Mouse (Mus musculus) spleen, adult 12 weeks (tissue): Measurements from ENCODE around the gene Tex2.

ENCODE experiments used
- DNase-seq: peaks from one replicate; pipeline ENCODE4 v3.0.0; 2022; ENCODE audit warnings: low spot score

Gene Tex2

DNA sequence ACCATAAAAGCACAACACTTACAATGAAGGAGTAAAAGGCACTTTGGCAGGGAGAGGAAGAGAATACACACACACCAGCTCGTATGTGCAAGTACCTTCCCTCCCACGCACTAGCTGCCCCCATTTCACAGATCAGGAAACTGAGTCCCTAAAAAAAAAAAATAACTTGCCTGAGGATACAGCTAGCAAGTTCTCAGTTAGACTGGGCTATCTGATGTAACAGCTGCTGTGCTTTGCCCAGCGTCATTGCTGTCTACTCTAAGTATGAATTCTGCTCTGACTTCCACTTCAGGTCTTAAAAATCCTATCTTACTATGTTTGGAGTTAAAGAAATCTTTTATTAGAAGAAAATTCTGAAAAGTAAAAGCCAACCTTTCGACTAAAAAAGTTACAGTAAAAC, 127.6 kb downstream of the Tex2 start:
- no peak for DNase-seq

DNA sequence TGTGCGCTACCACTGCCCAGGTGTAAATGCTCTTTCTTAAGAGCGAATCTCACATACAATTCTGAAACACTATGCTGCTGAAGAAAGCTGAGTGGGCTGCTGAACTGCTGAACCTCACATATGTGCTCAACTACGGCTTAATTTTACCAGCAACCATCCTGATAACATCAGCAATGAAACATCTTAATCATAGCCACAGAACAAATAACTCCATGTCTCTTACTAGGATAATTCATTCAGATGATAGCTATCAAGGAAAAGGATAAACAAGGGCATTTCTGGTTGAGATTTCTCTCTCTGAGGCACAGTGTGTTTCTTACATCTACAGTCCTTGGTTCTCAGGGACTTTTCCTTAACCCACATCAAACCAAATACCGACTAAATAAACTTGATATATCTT, 128.3 kb downstream of the Tex2 start:
- no peak for DNase-seq

DNA sequence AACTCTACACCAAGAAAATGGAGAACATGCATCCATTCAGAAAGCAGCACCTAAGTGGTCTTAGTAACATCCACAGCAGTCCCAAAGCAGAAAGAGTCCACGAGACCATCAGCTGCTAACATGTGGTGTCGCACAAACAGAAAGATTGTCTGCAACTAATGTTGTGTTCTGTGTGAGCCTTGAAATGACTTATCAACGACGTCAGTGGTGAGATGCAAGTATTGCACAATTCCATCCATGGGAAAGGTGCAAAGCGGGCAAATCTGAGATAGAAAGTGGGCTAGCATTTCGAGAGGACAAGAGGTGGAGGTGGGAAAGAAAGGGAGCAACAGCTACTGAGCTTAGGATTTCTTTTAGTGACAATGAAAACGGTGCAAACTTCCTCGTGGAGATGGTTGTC, 130.4 kb downstream of the Tex2 start:
- no peak for DNase-seq

GRCm38 (mm10) chr11:106481651-106482050, 131.6 kb downstream of the Tex2 start:
- no peak for DNase-seq

DNA sequence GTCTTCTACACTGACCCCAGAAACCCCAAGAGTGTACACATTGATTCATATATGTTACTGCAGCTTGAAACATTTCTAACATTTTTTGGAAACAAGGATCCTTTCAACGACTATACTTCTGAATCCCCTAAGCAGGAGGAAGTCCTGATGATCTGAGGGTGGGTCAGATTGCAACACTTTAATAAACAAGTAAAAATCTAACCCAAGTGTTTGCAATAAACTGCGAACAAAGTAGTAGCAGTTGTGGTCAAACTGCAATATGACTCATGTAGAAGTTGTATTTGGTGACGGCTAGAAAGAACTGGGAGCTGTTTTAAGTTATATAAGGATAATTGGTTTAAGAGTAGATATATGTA, 132.7 kb downstream of the Tex2 start:
- no peak for DNase-seq

DNA sequence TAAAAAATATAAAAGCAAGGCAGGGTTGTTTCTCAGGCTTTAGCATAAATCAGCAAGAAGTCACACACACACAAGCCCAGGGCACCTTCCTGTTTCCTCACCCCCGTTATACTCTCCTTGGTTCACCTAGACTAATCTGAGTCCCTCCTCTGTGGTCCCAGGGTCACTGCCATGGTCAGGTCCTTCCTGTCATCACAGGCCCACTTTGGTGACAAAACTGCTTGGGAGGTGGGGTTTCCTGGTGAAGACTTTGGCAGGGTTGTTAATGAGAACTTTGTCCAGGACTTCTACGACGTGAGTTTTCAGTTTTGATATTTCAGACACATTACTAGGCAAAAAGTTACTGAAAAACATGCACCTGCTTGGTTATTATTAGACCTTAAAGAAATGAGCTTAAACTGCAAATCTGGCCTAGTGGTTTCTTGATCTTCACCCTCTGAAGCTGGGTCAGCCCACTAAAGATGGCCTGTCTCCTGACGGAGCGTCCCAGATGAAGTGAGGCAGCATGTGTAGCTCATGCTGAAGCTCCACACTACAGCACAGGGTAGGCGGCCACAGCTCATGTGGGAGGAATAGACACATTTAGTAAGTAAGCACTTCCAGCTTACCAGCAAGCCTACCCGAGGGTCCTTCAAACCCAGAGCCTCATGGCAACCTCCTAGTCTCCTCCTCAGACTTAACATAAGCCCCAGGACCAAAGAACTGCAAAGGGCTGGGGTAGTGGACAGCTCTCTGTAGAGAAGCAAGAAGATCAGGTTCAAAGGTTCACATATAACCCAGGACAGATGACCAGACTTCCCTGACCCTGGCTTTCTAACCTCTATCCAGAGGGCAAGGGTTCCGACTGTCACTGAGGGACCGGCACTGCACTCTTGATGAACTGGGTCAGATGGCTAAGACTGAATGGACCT, 133.3 kb downstream of the Tex2 start:
- no peak for DNase-seq

DNA sequence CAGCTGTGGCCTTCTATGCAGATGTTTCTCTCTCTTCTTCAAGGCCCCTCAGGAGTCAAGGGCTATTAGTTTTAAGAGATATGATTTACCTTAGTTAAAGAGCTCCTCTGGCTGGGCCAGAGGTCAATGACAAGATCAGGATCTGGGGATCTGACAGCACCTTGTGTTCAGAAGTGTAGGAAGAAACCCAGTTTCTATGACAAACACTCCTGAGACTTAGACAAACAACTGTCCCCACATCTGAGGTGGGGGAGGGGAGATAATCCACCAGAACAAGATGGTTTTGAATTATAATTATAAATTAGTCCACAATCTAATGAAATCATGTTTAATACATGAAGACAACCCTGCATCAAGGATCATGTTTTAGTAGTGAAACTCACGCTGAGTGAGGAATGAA, 134.5 kb downstream of the Tex2 start:
- no peak for DNase-seq

DNA sequence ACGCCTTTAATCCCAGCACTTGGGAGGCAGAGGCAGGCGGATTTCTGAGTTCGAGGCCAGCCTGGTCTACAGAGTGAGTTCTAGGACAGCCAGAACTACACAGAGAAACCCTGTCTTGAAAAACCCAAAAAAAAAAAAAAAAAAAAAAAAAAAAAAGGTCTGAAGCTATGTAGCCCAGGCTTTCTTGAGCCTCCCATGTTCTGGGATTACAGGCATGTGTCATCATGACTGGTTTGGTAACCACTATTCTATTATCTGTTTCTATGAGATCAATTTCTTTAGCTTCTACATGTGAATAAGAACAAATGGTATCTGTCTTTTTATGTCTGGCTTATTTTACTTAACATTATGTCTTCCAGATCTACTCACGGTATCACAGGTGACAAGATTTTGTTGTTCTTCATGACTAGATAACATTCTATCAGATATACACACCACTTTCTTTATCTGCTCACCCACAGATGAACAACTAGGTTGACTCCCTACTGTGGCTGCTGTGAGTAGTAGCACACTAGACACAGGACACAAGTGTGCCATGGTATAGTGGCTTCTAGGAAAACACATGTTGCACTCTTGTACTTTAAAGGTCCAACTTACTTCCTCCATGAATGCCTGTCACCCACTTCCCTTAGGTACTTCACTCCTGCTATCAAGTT, 135.6 kb downstream of the Tex2 start:
- no peak for DNase-seq

DNA sequence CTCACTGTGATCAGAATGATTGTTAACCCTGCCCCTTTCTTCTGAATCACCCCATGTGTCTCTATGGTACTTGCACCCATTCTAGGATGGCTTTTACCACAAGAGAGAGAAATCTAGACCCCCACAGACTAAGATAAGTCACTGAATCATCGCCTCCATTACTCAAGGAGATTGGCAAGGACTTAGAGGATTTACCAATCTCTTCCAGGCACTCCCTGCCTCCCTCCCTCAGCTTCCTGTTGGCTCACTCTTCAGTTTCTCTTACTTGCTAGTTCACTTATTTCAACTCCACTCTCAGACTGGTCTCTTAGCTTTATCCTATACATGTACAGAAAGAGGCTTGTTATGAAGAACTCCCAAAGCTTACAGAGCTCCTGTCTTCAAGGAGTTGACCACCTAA, 137.9 kb downstream of the Tex2 start:
- DNase-seq, result no peak

GRCm38 (mm10) chr11:106471629-106472028, 141.6 kb downstream of the Tex2 start:
- no peak for DNase-seq

- no peak for DNase-seq
Measured at GRCm38 (mm10) chr11:106468509-106468908, 144.7 kb downstream of the Tex2 start.

DNA sequence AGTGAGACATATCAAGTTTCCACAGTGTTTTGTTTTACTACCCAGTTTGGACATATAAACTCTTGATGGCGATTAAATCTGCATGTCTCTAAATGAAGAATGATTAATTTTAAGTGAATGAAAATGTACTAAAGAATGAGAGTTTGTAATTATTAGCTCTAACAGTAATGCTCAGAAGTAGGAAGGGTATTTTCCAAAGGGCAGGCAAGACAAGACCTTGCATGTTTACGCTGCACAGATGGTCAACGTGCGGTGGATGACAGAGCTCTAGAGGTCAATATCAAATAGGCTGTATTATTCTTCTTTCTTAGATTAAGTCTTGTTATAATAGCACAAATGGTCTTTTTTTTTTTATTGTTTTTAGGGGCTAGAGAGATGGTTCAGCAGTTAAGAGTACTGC, 147.3 kb downstream of the Tex2 start:
- DNase-seq, result no peak

- no peak for DNase-seq
Measured at GRCm38 (mm10) chr11:106465545-106465903, 147.7 kb downstream of the Tex2 start.

- DNase-seq, result no peak
Measured at GRCm38 (mm10) chr11:106464681-106465544, 148.3 kb downstream of the Tex2 start.

- no peak for DNase-seq
Measured at GRCm38 (mm10) chr11:106463845-106464244, 149.4 kb downstream of the Tex2 start.

- DNase-seq, result no peak
Measured at GRCm38 (mm10) chr11:106462309-106462708, 150.9 kb downstream of the Tex2 start.

DNA sequence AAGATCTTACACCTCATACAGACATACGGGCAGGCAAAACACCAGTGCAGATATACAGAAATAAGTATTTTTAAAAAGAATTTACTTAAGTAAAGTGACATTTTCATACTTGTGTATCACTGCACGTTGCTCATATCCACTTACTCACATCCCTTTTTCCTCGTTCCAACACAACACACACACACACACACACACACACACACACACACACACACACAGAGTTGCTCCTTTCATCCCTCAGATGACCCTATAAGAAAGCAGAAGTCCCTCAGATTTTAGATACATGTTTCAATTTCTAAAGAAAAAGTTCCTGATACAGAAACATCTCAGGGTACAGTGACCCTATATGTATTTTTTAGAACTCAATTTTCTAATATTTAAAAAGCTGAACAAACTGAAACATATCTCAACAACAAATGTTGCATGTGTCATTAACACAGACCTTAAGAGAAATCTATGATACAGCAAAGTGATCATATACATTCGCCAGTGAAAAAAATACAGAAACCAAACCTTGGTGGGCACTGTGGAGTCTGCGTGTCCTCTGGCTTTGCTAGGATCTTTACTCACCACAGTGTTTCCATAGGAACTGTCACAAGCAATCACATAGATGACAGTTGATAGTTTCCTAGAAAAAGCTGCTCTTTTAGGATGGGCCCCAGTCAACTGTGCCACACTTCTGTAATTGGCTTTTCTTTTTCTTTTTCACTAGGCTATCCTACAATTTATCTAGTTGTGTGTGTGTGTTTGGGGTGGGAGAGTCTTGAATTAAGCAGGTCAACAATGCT, 151.9 kb downstream of the Tex2 start:
- no peak for DNase-seq

DNA sequence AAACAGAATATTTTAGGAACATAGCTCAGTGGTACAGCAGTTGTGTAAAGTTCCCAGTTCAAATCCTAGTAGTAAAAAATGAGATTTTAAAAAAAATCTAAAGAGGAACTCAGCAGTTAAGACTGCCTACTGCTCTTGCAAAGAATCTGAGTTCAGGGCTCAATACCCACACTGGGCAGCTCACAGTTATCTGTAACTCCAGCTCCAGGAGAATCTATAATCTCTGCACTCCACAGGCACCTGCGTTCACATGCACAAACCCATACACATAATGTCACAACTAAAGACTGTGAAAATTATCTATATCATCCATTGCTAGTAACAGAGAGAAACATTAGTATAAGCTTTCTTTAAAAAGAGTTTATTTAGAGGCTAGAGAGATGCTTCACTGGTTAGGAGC, 152.6 kb downstream of the Tex2 start:
- no peak for DNase-seq

- no peak for DNase-seq
Measured at GRCm38 (mm10) chr11:106458540-106458939, 154.7 kb downstream of the Tex2 start.
